Mouse (Mus musculus) left cerebral cortex, adult 9 months (tissue): ENCODE measurements around the gene Slc16a13.

ENCODE experiments used
- DNase-seq, 2 experiments: peaks; one replicate each; pipeline ENCODE4 v3.0.0; 2022; ENCODE audit warnings: low spot score in 2 of 2

Slc16a13 gene

DNA sequence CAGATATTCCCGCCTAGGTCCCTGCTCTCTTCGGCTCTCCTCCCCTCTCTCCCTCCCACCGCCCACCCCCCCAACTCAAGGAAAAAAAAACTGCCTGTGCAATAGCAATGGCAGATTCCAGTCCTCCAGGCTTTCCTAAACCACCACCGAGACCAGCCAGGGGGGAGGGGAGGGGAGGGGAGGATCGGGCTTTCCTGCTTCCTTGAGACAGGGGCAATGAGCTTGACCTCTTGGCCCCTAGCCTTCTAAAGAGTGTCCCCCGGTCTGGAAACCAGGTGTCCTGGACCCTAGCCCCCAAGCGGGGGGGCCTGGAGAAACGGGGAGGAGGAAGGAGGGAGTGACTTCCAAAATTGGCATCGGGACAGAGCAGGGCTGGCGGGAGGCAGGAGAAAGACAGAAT, 11.7 kb upstream of the Slc16a13 start:
- peak in 1 of 2 experiments; percentile 26 for DNase-seq

DNA sequence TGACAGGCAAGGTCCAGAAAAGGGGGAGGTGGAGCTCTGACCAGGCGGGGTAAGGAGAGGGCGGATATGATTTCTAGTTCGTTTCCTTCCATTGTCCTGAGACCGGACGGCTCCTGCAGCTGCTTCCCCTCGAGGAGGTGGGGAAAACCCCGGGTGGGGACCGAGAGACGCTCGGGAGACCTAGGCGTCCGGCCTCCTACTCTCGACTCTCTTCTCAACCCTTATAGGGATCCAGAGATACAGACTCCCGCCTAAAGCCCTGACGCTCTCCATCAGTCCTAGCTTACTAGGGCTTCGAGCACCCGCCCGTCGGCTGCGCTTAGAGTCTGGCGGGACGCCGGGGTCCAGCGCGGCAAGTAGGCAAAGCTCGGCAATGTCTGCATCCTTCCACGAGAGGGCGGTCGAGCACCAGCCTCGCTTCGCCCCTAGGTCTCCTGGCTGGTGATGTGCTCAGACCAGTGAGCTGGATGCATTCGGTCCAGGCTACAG, 9.4 kb upstream of the Slc16a13 start:
- DNase-seq: peak in 1 of 2 experiments; percentile 69

DNA sequence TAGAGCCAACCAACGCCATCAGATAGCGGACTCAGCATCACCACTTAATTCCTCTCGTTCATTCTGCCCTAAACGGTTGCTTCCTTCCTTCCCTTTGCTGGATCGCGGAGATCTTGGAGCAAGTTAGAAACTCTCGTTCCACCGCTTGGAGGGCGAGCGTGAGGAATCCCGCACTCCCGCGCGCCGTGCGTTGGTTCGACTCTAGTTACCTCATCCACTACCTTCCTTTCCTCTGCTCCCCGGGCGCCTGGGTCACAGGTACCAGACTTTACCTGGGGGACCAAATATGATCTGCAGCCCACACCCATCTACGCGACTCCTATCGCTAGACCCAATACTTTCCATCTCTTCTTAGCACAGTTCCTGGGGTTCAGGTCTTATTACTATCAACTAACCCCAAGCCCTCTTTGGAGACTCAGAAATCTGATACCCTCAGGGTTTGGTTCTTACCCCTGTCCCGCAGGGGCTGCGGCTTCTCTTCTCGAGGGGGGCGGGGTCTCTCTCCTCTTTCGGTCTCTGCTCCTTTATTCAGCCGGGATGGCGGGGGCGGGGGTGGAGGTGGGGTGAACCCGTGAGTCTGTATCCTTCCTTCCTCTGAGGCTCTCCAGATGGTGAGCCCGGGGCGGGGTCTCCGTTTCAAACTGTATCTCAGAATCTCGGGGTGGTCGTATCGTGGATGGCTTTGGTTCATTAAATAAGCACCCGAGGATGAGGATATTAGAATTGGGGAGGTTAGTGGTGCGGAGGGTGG, 8.6 kb upstream of the Slc16a13 start, which contains the start of gene Bcl6b:
Gene Bcl6b (minus strand): TSS at position 539 of the 751 bp plus-strand sequence.
- no peak for DNase-seq

DNA sequence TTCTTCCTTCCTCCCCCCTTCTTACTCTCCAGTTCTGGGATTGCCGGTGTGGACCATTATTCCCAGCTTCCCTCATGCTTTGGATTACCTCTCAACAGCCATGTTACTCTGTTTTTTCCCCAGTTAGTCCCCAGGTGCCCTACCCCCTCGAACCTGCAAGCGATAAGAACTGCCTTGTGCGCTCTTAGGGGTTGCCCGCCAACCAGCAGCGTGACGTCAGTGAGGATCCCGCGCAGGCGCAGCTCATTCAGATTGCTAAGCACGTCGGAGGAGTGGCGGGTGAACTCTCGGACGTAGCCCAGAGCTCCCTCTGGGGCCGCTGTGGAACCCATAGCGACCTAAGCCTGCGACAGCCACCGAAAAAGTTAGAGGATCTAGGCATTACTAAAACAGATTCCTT, 8.0 kb upstream of the Slc16a13 start:
- DNase-seq: peak in 1 of 2 experiments; percentile 73

DNA sequence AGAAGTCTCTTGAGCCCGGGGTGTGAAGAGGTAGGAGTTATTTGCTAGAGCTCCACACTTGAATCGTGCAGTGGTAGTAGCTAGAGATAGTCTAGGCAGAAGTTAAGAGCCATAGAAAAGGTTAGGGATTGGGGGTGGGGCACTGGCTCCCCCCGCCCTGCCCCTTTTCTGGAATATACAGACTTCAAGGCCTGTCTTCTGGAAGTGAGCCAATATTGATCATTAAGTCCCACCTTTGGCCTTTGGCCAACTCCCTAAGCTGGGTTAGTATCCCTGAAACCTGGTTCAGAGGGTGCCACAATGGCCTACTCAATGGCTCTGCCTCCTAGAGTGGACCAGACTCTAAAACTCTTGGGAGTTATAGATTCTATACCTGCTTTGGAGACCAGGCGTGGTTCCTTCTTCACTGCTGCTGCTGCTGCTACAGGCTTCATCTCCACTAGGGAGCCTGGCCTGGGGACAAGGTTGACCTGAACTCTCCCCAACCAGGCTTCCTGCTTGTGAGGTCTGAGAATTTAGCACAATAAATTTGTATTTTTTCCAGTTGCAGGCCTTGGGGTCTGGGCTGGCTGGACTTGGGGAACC, 6.9 kb upstream of the Slc16a13 start:
- DNase-seq: no peak

DNA sequence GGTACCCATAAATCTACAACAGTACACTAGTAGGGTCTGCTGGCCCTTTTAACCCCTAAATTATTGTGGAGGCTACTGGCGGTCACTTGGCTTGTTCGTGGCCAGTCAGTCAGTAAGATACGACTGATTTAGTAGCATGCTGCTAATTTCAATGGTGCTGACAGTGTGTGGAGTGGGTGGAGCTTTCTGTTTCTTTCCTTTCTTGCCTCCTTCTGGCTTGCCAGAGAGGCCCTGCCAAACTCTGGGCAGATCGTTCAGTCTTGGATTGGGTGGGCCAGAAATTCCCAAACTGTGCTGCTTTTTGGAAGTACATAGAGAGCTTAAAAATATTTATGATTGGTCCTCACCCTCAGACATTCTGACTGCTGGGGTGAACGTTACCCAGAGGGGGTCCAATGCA, 6.3 kb upstream of the Slc16a13 start:
- peak in 1 of 2 experiments; percentile 39 for DNase-seq

DNA sequence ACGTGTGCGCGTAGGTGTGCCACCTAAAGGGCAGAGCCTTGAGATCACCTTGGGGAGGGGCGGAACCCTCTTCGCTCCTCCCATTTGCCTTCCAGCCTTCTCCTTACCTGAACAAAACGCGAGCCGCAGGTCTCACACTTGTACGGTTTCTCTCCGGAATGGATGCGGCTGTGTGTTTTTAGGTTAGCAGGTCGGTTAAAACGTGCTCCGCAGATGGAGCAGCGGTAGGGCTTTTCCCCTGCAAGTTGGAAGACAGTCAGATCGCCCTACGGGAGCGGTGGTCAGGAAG, 5.7 kb upstream of the Slc16a13 start:
- no peak for DNase-seq

DNA sequence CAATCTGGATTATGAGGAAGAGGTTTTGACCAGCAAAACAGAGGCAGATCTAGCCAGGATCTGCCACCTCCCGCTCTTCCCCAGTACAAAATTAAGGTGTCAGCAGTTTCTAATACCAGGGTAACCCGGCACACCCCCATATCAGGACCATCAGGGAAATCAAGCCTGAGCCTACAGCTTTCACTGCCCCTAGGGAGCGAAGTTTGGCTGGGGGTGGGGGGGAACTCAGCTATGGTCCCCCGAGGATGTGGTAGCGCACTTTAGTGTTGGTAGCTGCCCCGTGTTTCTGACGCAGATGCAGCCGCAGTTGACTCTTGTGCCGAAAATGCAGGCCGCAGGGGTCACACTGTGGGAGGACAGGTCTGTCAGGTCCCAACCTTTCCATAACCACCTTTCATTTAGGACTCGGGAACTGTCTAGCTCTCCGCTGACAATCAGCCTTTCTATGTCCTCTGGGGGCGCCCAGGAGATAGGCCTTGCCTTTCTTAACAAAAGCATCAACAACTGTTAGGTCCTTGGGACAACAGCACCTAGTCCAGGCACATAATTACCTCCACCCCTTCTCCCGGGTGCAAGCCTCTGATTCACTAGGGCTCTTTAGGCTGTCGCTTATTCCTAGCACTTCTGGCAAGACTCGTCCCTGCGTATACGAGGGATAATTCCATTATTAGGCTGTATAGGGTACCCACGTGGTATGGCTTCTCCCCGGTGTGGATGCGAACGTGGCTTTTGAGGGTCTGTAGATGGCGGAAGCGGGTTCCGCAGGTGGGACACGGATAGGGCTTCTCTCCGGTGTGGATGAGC, 5.1 kb upstream of the Slc16a13 start:
- DNase-seq: no peak

DNA sequence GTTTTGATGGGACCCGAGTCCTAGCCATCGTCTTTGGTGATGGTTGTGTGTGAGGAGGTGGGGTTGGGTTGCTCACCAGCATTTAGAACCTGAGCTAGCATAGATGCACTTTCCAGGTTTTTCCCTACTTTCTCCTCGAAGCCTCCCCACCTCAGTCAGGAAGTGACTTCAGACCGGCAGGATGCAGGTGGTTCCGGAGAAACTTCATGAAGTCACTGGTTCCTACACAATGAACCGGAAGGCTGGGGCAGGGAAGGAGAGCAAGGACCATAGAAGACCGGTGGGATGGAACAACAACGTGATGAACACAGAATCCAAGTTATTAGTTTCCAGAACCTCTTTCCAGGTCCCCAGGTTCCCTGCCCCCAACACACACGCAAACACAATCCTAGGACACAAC, 2.9 kb upstream of the Slc16a13 start:
- DNase-seq: no peak

DNA sequence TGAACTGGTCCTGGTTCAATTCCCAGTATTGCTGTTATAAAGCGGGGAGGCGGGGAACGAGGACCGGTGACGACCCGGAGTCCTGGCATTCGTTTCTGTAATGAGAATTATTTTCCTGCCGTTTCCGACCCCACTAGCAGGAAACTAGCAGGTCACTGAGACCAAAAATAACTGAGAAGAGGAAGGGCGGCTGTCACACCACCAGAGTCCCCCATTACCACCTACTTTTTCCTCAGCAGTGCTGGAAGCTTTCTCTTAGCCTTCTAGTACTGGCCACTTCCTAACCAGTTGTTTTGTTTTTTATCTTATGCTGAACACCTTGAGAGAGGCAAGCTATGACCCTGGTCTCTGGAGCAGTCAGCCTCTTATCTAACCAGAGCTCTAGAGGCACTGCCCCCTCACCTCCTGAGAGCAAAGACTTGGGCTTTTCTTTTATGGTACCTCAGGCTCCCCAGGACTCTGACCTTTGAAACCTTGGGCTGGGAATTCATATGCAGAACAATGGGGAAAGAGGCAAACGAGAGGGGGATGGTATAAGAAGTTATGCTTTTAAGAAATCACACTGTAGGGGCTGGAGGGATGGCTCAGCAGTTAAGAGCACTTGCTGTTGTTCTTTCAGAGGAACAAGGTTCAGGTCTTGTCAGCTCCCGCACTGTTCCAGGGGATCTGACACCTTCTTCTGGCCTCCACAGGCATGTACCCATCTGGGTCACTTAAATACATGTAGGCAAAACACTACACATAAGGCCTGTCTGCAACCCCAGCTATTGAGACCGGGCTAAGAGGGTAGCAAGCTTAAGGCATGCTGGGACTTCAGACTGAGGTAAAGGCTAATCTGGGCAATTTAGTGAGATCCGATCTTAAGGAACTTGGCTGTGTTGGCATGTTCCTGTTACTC, 988 bp upstream of the Slc16a13 start:
- peak in 1 of 2 experiments; percentile 20 for DNase-seq

DNA sequence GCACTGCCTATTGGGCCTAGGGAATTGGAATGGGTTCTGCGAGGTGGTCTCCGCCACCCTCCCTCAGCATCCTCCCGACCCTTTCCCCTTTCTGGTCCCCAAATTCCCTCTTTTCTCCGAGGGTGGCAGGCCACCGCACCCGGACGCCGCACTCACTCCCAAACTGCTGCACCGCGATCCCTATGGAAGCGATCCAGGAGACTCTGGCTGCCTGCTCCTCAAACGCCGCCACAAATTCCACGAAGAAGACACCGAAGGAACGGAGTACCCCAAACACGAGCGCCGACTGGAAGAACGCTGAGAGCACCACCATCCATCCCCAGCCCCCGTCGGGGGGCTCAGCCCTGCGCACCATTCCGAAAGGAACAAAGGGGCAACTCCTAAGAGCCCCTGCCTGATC, 541 bp downstream of the Slc16a13 start:
- peak in 1 of 2 experiments; percentile 38 for DNase-seq

DNA sequence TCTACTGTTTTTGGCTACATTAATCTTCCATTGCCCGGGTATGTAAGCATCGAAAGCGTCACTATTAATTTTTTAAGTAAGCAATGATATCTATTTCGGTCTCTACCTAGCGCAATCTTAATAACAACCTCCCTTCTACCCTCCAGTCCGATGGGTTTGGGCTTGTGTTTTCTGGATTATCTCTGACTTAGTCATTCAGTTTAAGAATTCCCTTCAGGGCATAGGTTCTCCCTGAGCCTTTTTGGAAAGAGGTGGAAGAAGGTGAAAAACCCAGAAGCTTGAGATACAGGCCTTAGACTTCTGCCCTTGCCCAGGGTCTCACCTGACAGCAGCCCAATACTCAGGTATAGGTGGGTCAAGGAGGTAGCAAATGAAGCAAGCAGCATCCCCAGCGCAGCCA, 991 bp downstream of the Slc16a13 start:
- no peak for DNase-seq

DNA sequence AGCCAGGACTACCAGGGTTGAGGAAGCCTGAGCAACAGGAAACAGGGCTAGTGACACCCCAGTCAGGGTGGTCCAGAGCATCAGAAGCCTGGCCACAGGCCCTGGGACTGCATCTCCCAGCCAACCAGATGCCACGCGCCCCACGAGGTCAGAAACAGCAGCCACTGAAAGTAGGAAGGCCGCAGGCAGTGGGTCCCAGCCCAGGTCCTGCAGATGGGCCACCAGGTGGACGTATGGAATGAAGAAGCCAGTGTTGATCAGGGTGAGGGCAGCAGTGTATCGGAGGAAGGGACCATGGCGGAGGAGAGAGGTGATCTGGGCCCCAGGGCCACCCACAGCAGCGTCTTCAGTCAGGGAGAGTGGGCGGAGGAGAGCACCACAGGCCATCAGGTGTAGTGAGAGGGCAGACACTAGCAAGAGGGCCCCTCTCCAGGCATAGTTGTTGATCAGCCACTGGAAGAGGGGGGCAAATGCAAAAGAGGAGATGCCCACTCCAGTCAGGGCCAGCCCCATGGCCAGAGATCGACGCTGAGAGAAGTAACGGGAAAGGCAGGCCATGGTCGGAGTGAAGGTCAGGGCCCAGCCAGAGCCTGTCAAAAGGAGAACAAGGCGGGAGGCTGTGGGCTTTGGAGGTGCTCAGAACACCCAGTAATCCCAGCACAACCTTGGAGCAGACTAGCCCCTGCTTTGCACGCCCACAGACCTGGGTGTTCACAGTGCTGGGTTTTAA, 2.0 kb downstream of the Slc16a13 start:
- no peak for DNase-seq

DNA sequence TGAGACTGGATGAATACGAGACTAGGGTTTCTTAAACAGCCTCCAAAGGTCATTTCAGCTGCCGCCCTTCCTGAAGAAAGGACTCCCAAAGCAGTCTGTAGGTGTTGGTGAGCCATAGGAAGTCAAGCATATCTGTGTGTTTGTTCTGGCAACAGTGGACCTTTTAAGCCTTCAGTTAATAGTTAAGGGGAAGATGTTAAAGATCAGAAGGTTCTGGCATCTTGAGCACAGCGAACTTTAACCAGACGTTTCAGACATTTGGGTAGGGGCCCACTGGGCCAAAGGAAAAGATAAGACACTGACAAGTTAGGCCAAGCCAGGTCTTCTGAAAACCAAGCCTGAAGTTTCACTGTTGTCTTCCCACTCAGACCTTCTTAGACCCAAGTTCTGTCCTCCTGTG, 2.8 kb downstream of the Slc16a13 start:
- DNase-seq: no peak

DNA sequence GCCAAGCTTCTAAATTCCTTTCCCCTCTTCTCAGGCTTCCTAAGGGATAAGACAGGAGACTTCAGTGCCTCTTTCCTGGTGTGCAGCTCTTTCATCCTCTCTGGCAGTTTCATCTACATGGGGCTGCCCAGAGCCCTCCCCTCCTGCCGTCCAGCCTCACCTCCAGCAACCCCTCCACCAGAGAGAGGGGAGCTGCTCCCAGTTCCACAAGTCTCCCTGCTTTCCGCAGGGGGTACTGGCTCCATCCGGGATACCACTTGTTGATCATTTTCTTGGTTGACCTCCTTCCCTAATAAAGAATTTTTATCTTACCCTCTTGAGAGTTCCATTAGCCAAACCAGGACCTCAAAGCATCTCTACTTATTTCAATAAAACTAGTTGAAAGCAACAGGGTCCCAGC, 4.8 kb downstream of the Slc16a13 start:
- no peak for DNase-seq

DNA sequence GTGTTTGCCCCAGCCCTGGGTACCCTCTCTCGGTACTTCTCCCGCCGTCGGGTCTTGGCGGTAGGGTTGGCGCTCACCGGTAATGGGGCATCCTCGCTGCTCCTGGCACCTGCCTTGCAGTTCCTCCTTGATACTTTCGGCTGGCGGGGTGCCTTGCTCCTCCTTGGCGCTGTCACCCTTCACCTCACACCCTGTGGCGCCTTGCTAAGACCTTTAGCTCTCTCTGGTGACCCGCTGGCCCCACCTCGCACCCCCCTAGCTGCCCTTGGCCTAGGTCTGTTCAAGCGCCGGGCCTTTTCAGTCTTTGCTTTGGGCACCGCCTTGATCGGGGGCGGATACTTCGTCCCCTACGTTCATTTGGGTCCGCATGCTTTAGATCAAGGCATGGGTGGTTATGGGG, 5.6 kb downstream of the Slc16a13 start:
- DNase-seq: no peak

DNA sequence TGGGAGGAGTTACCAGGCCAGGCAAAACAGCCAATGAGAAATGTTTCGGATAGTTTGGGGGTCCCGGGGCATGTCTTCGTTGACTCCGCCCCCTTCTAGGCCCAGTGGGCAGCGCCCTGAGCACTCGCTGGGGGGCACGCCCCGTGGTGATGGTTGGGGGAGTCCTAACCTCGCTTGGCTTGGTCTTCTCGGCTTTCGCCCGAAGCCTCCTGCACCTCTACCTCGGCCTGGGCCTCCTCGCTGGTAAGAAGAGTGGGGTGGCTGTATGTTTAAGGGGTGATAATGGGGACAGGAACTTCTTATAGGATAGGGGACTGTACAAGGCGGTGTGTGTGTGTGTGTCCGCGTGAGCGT, 6.0 kb downstream of the Slc16a13 start:
- no peak for DNase-seq

DNA sequence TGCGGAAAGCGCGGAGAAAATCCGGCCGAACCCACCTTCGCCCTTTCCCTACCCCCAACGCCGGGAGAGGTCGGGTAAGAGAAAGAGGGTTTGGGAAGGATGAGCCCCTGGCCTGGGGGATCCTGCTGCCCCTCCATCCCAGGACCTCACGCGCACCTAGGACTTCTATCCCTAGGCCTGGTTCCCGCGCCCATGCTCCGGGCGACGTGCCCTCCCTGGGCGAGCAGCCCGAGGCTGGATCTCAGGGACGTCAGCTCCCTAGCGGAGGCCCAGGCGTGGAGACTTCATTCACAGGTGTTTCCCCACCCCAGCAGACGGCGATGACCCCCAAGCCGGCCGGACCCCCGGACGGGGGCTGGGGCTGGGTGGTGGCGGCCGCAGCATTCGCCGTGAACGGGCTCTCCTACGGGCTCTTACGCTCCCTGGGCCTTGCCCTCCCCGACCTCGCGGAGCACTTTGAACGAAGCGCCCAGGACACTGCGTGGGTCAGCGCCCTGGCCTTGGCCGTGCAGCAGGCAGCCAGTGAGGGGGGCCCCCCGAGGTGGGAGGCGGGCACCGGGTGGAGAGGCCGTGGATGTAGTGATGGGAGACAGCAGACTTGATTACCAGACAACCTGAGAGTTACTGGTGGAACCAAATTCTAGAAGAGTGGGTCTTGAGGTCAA, 6.5 kb downstream of the Slc16a13 start:
- peak in 1 of 2 experiments; percentile 26 for DNase-seq

DNA sequence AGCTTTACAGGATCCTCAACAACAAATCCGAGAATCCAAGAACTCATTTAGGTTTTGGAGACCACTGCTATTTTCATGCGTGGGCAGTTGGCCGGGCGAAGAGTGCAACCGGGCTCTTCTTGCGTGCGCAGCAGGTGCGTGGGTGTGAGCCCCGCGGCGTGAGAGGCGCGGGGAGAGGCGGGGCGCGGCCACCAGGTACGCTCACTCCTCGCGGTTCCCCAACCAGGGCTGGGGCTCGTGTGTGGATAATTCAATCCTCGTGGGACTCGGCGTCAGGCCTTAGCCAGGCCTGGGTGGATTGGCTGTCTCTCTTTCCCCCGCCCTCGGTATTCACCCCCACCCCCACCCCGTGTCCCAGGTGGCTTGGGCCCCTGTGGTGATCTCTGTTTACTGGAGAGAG, 7.1 kb downstream of the Slc16a13 start:
- peak in 1 of 2 experiments; percentile 40 for DNase-seq

DNA sequence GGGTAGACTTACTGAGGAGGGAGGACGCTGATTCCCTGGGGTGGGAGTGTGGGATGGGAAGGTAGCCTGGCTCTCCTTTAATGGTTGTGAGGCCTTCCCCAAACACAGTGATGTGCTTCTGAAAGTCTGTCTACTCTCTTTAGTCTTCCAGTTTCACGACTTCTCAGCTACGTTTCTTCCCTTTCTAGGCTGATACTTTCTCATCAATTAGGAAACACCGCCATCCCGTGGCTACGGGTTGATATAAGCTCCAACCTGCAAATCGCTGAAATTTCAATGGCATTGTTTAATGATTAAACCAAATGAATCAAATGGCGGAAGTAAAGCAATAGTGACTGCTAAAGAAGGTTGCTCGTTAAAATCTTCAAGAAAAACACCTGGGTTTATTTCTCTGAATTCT, 8.0 kb downstream of the Slc16a13 start:
- peak in 1 of 2 experiments; percentile 79 for DNase-seq

DNA sequence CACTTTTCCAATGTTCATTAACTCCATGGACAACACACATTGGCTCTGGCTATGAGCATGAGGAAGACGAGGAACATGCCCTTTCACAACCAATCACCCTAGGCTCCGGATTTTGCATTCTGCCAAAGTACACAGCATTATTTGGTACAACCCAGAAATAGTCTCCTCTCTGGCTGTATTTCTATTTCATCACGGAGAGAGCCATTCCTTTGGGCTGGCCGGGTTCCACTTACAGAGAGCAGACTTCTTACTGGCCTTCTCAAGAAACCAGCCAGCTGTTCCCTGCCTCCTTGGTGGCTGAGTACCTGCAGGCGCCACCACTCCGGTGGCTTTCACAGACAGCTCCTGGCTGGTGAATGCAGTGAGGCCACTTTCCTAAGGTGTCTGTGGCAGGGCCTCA, 8.4 kb downstream of the Slc16a13 start, which contains the start of gene Slc16a11:
Gene Slc16a11 (plus strand): TSS at position 330 of the 400 bp plus-strand sequence.
- no peak for DNase-seq
